Mouse (Mus musculus): ENCODE measurements at regions not wholly inside any gene's neighbourhood (a gene's known extent, or its start where the extent isn't known, plus 50 kb on each side); places are given as distances from the start of the nearest gene placed in this dataset.
A peak's percentile ranks its signal among the peaks of the same experiment; 100 is the strongest.

DNA sequence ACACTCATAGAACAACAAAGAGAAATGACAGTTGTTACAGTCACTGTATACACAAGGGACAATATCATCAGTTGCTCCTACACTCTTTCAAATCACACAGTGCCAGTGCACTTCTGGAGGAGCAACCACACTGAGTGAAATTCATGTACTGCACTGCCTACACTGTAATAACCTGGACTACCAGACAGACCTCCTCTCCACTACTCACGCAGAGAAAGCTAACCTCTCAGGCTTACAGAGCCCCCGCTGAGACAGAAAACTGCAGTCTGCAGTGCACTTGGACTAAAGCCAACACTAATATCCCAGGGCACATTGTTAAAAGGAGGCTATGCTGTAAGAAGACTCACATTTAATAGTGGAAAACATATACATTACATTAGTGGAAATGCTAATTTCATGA lies 81.9 kb upstream of the Pax6 start:
- no peak overlapping the region for H3K9ac ChIP-seq
- peaks cover 4% of the 10 kb centered on the region; the same call in 1 of the 2 replicates for H3K4me1 ChIP-seq (replicated peaks)
- no peaks in the 10 kb centered on the region for H3K9me3 ChIP-seq
- no peaks in the 10 kb centered on the region for H3K36me3 ChIP-seq
- peak; percentile 85 for ATAC-seq (ENCODE audit: low FRiP score)
- H3K4me3 ChIP-seq, result no peak overlapping the region
- no peak overlapping the region for H3K4me2 ChIP-seq
- no peaks in the 10 kb centered on the region for H3K27me3 ChIP-seq
- H3K27ac ChIP-seq, result no peak overlapping the region
- 17% methylated on average over 2 of the region's 2 CpGs for WGBS

DNA sequence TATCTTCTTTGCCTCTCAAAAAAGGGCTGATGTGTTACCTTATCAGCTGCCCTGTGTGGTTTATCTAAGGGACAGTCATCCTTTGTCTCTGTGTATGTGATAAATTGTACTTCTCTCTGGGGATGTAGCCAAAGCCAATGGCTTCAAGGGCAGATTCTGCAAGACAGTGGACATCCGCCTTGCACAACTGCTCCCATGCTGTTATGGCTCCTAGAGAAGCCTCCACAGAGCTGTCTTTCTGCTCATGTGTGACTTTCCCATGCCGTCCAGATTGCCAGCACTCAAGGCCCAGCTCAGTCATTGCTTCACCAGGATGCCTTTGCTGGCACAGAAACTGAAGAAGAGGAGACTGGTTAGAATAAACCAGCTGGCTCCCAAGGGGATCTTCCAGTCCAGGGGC lies 74.6 kb upstream of the Pax6 start:
- H3K9ac ChIP-seq, result no peak overlapping the region
- ATAC-seq (ENCODE audit: low FRiP score), result no peak
- H3K4me2 ChIP-seq, result no peak overlapping the region
- H3K9me3 ChIP-seq, result no peaks in the 10 kb centered on the region
- 86% methylated on average over 2 of the region's 2 CpGs for WGBS
- no peaks in the 10 kb centered on the region for H3K4me1 ChIP-seq (replicated peaks)
- H3K27me3 ChIP-seq, result no peaks in the 10 kb centered on the region
- no peaks in the 10 kb centered on the region for H3K36me3 ChIP-seq
- H3K27ac ChIP-seq, result no peak overlapping the region
- H3K4me3 ChIP-seq, result no peak overlapping the region

DNA sequence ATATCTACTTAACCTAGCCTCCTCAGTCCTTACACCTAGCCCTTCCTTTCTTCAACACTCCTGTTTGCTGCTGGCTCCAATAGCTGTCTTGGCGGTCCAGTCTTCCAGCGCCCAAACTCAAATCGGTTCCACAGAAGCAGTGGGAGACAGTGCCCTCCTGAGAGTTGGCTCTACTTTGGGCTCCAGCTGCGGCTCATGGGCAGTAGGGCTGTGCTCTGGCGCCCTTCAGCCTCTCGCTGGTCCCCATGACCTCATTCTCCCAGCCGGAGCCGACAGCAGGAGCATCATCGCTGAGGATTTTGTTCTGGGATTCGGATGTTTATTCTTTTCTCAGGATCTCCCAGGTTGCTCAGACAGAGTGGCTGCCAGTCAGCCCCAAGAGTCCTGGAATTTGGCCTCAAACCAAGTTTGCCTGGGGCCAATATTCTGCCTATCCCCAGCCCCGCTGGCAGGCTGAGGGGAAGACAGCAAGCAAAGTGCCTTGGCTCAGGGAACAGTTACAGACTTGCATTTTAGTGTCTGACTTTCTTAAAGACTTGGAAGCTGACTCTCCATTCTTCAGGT lies 64.1 kb upstream of the Pax6 start:
- Histone ChIP-seq H3K27me3 (peaks cover 32% of the 10 kb centered on the region), H3K9me3 (no peaks in the 10 kb centered on the region), H3K36me3 (no peaks in the 10 kb centered on the region), H3K4me2 (no peak overlapping the region), H3K4me1 (replicated peaks) (peaks cover 6% of the 10 kb centered on the region; the same call in 1 of the 2 replicates), H3K9ac (no peak overlapping the region), H3K27ac (no peak overlapping the region), H3K4me3 (no peak overlapping the region)
- no peak for ATAC-seq (ENCODE audit: low FRiP score)
- 54% methylated on average over 11 of the region's 11 CpGs for WGBS

DNA sequence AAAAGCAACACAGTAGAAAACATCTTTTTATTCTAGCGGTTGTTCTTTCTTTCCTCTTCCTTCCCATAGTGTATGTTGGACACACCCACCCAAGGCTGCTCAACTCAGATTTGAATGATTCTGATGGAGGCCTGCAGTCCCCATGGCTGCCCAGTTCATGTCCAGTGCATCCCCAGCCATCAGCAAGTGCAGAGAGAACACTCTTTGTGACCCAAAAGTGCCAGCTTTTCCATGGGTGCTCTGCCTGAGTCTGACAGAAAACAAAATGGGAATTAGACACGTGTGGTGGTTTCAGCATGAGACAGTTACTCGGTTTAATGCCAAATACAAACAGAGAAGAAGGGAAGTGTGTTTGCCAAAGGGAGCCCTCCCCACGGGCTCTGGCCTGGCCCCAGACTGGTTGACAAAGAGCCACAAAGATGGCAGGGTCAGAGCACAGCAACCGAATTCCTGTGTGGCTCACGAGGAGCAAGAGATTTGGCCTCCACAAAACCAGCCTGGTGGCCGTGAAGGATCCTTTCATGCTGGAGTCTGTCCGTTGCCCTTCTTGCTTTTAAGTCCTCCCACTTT lies 60.6 kb upstream of the Pax6 start:
- H3K4me2 ChIP-seq, result no peak overlapping the region
- H3K4me1 ChIP-seq (replicated peaks), result peaks cover 27% of the 10 kb centered on the region
- WGBS, result 50% methylated on average over 8 of the region's 8 CpGs
- no peaks in the 10 kb centered on the region for H3K36me3 ChIP-seq
- peaks cover 54% of the 10 kb centered on the region for H3K27me3 ChIP-seq
- no peaks in the 10 kb centered on the region for H3K9me3 ChIP-seq
- H3K4me3 ChIP-seq, result no peak overlapping the region
- H3K9ac ChIP-seq, result no peak overlapping the region
- no peak overlapping the region for H3K27ac ChIP-seq
- peak; percentile 38; the same call in 1 of the 2 replicates for ATAC-seq (ENCODE audit: low FRiP score)

DNA sequence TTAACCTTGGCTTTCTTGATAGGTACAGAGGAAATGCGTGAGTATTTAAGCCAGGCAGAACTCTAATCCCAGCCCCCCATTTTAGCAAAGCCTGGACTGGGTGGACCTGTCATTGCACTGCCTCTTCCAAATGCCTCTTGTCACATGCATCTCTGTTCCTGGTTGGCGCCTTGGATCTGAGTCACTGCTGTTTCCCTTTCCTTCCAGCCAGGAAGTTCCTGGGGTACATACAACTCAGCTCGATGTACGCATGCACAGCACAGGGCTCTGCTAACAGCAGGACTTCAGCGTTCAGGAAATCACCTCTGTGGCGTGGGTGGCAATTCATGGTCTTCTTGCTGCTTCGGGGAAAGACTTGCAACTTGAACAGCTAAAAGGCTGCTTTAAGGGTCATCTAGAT lies 59.9 kb upstream of the Pax6 start:
- ATAC-seq (ENCODE audit: low FRiP score), result no peak
- 73% methylated on average over 7 of the region's 7 CpGs for WGBS

DNA sequence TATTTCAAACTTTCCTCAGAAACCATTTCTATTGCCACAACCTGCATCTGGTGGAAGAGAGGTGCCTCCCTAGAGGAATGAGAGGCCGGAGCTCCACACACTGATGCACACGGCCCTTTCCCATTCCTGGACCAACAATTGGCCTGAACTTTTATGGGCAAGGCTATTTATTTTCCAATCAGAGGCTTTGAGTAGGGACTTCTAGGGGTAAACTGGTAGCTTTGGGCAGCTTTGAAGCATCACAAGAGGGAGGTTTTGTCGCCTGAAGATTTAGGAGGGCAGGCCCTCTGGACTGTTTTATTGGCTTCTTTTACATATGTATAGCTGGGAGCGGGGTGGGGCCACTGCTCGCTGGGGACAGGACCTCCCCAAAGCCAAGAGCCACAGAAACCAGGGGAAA lies 57.7 kb upstream of the Pax6 start:
- no peak overlapping the region for H3K4me2 ChIP-seq
- H3K27ac ChIP-seq, result peak overlapping the region; percentile 70; the same call in 1 of the 2 replicates
- no peaks in the 10 kb centered on the region for H3K36me3 ChIP-seq
- H3K4me3 ChIP-seq, result no peak overlapping the region
- 24% methylated on average over 5 of the region's 5 CpGs for WGBS
- H3K4me1 ChIP-seq (replicated peaks), result peaks cover 32% of the 10 kb centered on the region
- H3K27me3 ChIP-seq, result peaks cover 68% of the 10 kb centered on the region
- no peak for ATAC-seq (ENCODE audit: low FRiP score)
- H3K9me3 ChIP-seq, result no peaks in the 10 kb centered on the region
- H3K9ac ChIP-seq, result no peak overlapping the region

More for the DNA sequence above, 59.9 kb upstream of the Pax6 start:
- Histone ChIP-seq H3K9me3 (no peaks in the 10 kb centered on the region), H3K36me3 (no peaks in the 10 kb centered on the region), H3K27me3 (peaks cover 58% of the 10 kb centered on the region), H3K9ac (no peak overlapping the region), H3K4me3 (no peak overlapping the region), H3K27ac (no peak overlapping the region), H3K4me2 (no peak overlapping the region), H3K4me1 (replicated peaks) (peaks cover 27% of the 10 kb centered on the region)

DNA sequence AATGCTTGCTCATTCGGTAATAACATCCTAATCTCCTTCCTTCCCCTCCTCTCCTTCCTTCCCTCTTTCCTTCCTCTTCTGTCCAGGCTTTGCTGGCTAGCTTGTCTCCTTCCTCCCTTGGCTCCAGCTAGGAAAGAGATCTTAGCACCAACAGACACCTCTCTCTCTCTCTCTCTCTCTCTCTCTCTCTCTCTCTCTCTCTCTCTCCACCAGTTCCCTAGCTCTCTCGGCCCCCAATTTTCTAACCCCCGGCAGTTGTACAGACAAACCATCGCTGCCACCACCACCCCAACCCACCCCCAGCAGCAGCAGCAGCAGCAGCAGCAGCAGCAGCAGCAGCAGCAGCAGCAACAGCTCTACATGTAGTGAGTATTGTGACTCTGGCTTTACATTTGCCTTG lies 57.0 kb upstream of the Pax6 start:
- Histone ChIP-seq H3K27ac (peak overlapping the region; percentile 70), H3K4me3 (no peak overlapping the region), H3K4me1 (replicated peaks) (peaks cover 33% of the 10 kb centered on the region), H3K9ac (0 out of 2 replicates have a peak overlapping the region, but pooled peaks have one; percentile 55), H3K9me3 (no peaks in the 10 kb centered on the region), H3K36me3 (no peaks in the 10 kb centered on the region), H3K4me2 (peak overlapping the region; percentile 41), H3K27me3 (peaks cover 64% of the 10 kb centered on the region)
- ATAC-seq (ENCODE audit: low FRiP score), result no peak
- 11% methylated on average over 4 of the region's 4 CpGs for WGBS

DNA sequence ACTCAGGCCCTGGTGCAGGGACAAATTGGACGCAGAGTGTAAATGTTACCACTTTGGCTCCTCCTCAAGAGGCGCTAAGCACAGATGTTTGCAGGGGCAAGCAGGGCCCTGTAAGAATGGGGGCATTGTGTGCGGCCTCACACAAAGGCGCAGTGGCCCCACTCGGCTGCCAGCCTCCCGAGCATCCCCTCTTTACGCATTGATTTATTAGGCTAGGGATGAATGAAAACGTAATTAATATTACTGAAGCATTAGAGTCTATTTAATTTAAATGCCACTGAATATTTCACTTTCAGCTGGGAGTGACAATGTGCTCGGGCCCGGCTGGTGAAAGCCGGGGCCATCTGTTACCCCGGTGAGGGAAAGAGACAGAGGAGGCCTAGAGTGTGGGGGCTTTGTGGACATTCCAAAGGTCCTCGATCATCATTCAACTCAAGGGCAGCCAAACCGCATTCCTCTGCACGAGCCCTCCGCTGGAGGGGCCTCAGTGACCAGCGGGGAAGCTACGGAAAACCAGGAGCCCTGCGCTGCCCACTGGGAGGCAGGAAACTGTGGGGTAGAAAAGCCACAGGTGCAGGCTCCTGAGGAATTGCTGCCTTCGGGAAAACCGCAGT lies 56.5 kb upstream of the Pax6 start:
- H3K4me2 ChIP-seq, result peak overlapping the region; percentile 41
- peak overlapping the region; percentile 55; the same call in 1 of the 2 replicates for H3K9ac ChIP-seq
- peaks cover 62% of the 10 kb centered on the region for H3K27me3 ChIP-seq
- H3K4me1 ChIP-seq (replicated peaks), result peaks cover 33% of the 10 kb centered on the region
- peak; percentile 79 for ATAC-seq (ENCODE audit: low FRiP score)
- 3% methylated on average over 21 of the region's 21 CpGs for WGBS
- H3K4me3 ChIP-seq, result peak overlapping the region; percentile 11; the same call in 1 of the 2 replicates
- no peaks in the 10 kb centered on the region for H3K36me3 ChIP-seq
- no peaks in the 10 kb centered on the region for H3K9me3 ChIP-seq
- peak overlapping the region; percentile 70 for H3K27ac ChIP-seq

DNA sequence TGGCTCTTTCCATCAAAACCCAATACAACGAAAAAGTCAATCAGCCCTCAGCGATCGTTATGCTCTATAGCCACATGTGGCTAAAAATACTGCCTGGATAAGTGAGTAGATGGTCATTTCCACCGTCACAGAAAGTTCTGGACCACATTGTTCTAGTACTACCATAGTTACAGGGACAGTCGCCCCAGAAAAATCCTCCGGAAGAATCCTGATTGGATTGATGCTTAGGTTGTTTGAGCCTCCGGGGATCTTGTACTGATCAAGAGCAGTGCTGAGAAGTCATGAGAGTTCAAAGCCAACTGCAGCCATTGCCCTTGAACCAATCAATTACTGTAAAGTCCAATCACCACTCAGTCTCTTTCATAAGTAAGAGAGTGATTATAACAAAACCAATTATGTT lies 56.0 kb upstream of the Pax6 start:
- ATAC-seq (ENCODE audit: low FRiP score), result no peak
- peaks cover 66% of the 10 kb centered on the region for H3K27me3 ChIP-seq
- peak overlapping the region; percentile 41 for H3K4me2 ChIP-seq
- no peaks in the 10 kb centered on the region for H3K9me3 ChIP-seq
- H3K4me3 ChIP-seq, result no peak overlapping the region
- H3K27ac ChIP-seq, result no peak overlapping the region
- H3K9ac ChIP-seq, result peak overlapping the region; percentile 55; the same call in 1 of the 2 replicates
- H3K4me1 ChIP-seq (replicated peaks), result peaks cover 33% of the 10 kb centered on the region
- no peaks in the 10 kb centered on the region for H3K36me3 ChIP-seq
- WGBS, result 17% methylated on average over 7 of the region's 7 CpGs

DNA sequence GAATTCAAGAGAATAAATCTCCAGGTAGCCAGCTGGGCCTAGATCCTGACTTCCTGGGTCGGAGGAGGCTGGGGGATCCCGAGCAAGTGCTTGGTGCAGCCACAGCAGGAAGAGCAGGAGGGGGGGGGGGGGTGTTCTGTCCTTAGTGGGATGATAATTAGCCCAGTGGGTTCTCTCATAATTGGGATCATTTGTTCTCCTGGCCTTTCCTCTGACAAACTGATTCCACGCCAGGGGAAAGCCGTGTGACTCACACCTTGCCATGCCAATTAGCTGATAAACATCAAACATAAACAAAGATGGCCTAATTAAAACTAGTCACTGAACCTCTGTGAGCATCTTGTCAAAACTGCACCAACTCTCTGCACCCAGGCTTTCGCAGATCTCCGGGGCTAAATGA lies 55.5 kb upstream of the Pax6 start:
- peaks cover 71% of the 10 kb centered on the region for H3K27me3 ChIP-seq
- no peak for ATAC-seq (ENCODE audit: low FRiP score)
- WGBS, result 55% methylated on average over 6 of the region's 6 CpGs

DNA sequence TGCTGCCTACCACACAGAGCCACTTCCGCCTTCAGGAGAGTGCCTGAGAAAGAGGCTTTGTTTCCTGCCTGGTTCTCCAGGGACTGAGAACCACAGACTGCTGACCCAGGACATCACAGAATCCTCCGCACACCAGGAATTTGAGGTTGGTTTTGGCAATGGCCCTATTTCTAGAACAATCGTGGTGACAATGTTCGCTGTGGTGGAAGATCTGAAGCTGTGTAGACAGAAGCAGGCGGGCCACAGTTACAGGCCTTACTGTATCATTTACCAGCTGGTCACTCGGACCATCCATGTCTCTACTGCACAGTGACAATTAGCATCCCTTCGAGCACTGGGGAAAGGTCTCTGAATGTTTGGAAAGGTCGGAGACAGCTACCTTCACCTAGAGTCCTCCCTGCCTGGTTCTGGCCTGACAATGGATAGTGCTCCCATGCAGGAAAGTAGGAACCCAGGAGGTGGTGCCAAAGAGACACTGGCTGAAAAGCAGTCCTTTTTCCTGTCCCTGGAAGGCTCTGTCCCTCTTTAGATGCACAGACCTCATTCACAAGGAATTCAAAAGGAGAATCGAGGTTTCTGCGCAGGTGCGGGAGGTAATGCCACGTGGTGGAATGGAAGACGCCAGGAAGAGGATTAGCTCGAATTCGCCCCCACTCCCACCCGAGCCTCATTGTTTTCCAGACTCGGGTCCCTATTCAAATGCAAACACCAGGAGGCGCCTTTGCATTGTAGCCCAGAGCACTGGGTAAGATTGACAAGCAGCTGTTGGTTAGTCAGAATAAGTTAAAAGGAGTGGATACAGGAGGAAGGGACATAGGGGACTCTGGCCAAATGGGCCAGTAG lies 52.6 kb upstream of the Pax6 start:
- Histone ChIP-seq H3K36me3 (no peaks in the 10 kb centered on the region), H3K9ac (0 out of 2 replicates have a peak overlapping the region, but pooled peaks have one; percentile 40), H3K27ac (no peak overlapping the region), H3K4me1 (replicated peaks) (peaks cover 29% of the 10 kb centered on the region), H3K27me3 (peaks cover 48% of the 10 kb centered on the region), H3K9me3 (no peaks in the 10 kb centered on the region), H3K4me2 (peak overlapping the region; percentile 45), H3K4me3 (peak overlapping the region; percentile 12)
- ATAC-seq (ENCODE audit: low FRiP score), result peak; percentile 65
- WGBS, result 25% methylated on average over 18 of the region's 18 CpGs

More for the DNA sequence above, 55.5 kb upstream of the Pax6 start:
- Histone ChIP-seq H3K4me2 (no peak overlapping the region), H3K4me1 (replicated peaks) (peaks cover 33% of the 10 kb centered on the region), H3K36me3 (no peaks in the 10 kb centered on the region), H3K4me3 (no peak overlapping the region), H3K27ac (no peak overlapping the region), H3K9ac (no peak overlapping the region), H3K9me3 (no peaks in the 10 kb centered on the region)

All from hindbrain, embryonic 13.5 days (tissue).